Mouse (Mus musculus): ENCODE results near the gene Kcnh4. TPM values are rescaled to one million over a fixed set of nuclear protein-coding genes. Genes with fewer than 3 reads are reported as not detected.
A peak's percentile ranks its signal among the peaks of the same experiment; 100 is the strongest.

The Kcnh4 gene
- polyA plus RNA-seq, 1 experiment from 2014 or later, result not detected

GRCm38 (mm10) chr11:100721776-100722492, 37.8 kb downstream of the Kcnh4 start:
- H3K9me3 ChIP-seq (replicated peaks), result no peaks in the 10 kb centered on the region
- WGBS, result 81% methylated on average over 8 of the region's 8 CpGs
- no peak for DNase-seq (ENCODE audit: low spot score)
- H3K27ac ChIP-seq, result 0 out of 2 replicates have a peak overlapping the region, but pooled peaks have one; percentile 19
- H3K4me3 ChIP-seq, result no peak overlapping the region
- H3K27me3 ChIP-seq (ENCODE audit: low read depth, poor library complexity, severe bottlenecking), result no peaks in the 10 kb centered on the region
- peaks cover 34% of the 10 kb centered on the region for H3K4me1 ChIP-seq
- H3K36me3 ChIP-seq, result peaks cover 36% of the 10 kb centered on the region

DNA sequence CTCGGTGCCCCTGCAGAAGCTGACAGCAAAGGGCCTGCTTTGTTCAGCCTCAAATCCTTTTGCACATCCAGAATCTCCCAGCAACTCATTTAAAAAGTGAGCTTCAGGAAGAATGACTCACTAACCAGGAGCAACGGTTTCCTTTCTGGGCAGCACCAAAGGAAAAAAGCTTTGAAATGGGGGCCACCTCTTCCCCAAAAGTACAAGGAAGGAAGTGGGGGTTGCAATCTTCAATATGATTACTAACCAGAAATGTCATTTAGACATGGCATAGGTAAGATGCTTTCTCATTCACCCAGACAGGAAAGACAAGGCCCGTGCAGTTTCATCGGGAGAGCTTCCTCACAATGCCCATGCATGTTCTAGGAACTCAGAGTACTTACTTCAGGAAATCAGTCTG, 38.5 kb downstream of the Kcnh4 start:
- Histone ChIP-seq H3K9me3 (replicated peaks) (no peaks in the 10 kb centered on the region), H3K36me3 (peaks cover 42% of the 10 kb centered on the region), H3K27ac (no peak overlapping the region), H3K4me3 (no peak overlapping the region), H3K27me3 (ENCODE audit: low read depth, poor library complexity, severe bottlenecking) (no peaks in the 10 kb centered on the region), H3K4me1 (peaks cover 34% of the 10 kb centered on the region)
- DNase-seq (ENCODE audit: low spot score), result no peak
- 82% methylated on average over 4 of the region's 4 CpGs for WGBS

GRCm38 (mm10) chr11:100720345-100720744, 39.4 kb downstream of the Kcnh4 start:
- WGBS, result 82% methylated on average over 5 of the region's 5 CpGs
- Histone ChIP-seq H3K27ac (0 out of 2 replicates have a peak overlapping the region, but pooled peaks have one; percentile 14), H3K36me3 (peaks cover 50% of the 10 kb centered on the region), H3K4me1 (peaks cover 35% of the 10 kb centered on the region), H3K9me3 (replicated peaks) (no peaks in the 10 kb centered on the region), H3K4me3 (no peak overlapping the region), H3K27me3 (ENCODE audit: low read depth, poor library complexity, severe bottlenecking) (no peaks in the 10 kb centered on the region)
- DNase-seq (ENCODE audit: low spot score), result no peak

GRCm38 (mm10) chr11:100719893-100720292, 39.8 kb downstream of the Kcnh4 start:
- H3K4me1 ChIP-seq, result peaks cover 32% of the 10 kb centered on the region
- no peaks in the 10 kb centered on the region for H3K27me3 ChIP-seq (ENCODE audit: low read depth, poor library complexity, severe bottlenecking)
- no peak overlapping the region for H3K27ac ChIP-seq
- 90% methylated on average over 11 of the region's 11 CpGs for WGBS
- DNase-seq (ENCODE audit: low spot score), result no peak
- H3K36me3 ChIP-seq, result peaks cover 53% of the 10 kb centered on the region
- no peaks in the 10 kb centered on the region for H3K9me3 ChIP-seq (replicated peaks)
- no peak overlapping the region for H3K4me3 ChIP-seq

DNA sequence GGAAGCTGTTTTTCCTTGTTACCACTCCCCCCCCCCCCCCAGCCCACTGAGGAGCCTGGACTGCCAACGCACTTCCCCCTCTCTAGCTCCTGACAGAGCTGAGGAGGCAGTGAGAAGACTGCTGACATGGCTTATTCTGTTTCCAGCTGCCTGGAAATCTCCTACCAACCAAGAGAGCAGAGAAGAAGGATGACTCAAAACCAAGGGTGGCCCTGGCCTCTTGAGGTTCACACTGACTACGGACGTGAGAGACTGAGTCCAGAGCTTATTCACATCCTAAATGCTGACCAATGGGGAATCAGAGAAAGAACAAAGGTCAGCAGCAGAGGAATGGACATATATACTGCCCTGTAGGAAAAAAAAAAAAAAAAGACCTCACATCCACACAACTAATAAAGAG, 40.4 kb downstream of the Kcnh4 start:
- WGBS, result 89% methylated on average over 3 of the region's 3 CpGs
- Histone ChIP-seq H3K27ac (no peak overlapping the region), H3K9me3 (replicated peaks) (no peaks in the 10 kb centered on the region), H3K27me3 (ENCODE audit: low read depth, poor library complexity, severe bottlenecking) (no peaks in the 10 kb centered on the region), H3K4me3 (no peak overlapping the region), H3K36me3 (peaks cover 58% of the 10 kb centered on the region), H3K4me1 (peaks cover 32% of the 10 kb centered on the region)
- no peak for DNase-seq (ENCODE audit: low spot score)

DNA sequence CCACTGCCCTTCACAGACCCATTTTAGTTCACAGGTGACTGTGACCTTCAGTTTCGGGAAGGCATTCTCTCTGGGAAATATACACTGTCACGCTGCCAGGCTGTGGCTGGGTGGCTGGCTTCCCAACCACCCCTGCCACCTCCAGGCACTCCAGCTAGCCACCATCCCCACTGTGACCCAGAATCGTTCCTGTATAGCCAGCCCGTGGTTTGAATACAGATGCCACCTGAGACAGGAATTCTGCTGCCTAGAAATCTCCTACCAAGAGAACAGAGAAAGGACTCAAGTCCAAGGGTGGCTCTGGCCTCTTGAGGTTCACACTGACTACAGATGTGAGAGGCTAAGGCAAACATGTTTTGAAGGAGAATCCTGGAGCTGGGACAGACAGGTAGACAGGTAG, 40.9 kb downstream of the Kcnh4 start:
- peaks cover 34% of the 10 kb centered on the region for H3K4me1 ChIP-seq
- peaks cover 58% of the 10 kb centered on the region for H3K36me3 ChIP-seq
- DNase-seq (ENCODE audit: low spot score), result no peak
- no peak overlapping the region for H3K4me3 ChIP-seq
- no peak overlapping the region for H3K27ac ChIP-seq
- no peaks in the 10 kb centered on the region for H3K9me3 ChIP-seq (replicated peaks)
- H3K27me3 ChIP-seq (ENCODE audit: low read depth, poor library complexity, severe bottlenecking), result no peaks in the 10 kb centered on the region
- WGBS, result 93% methylated on average over 4 of the region's 4 CpGs

GRCm38 (mm10) chr11:100718462-100718861, 41.3 kb downstream of the Kcnh4 start:
- no peaks in the 10 kb centered on the region for H3K27me3 ChIP-seq (ENCODE audit: low read depth, poor library complexity, severe bottlenecking)
- H3K36me3 ChIP-seq, result peaks cover 58% of the 10 kb centered on the region
- H3K4me1 ChIP-seq, result peaks cover 38% of the 10 kb centered on the region
- no peaks in the 10 kb centered on the region for H3K9me3 ChIP-seq (replicated peaks)
- no peak for DNase-seq (ENCODE audit: low spot score)
- H3K27ac ChIP-seq, result no peak overlapping the region
- whole genome bisulfite sequencing, result 92% methylated on average over 7 of the region's 7 CpGs
- no peak overlapping the region for H3K4me3 ChIP-seq

DNA sequence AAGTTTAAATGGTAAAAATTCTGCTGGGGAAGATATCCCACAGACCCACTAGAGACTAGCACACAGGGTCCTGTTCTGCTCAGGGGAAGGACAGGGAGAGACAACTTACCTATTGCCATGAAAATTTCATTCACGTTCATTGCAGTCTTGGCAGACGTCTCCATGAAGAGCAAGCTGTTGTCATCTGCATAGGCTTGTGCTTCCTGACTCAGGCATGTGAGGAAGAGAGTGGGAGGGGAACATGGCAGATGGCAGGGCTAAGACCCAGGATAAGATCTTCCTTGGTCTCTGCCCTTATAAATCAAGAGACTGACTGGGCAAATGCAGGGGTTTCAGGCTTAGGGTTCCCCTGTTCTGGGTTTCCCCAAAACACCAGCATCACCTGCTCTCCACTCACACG, 43.1 kb downstream of the Kcnh4 start:
- 92% methylated on average over 3 of the region's 3 CpGs for WGBS
- DNase-seq (ENCODE audit: low spot score), result no peak
- peaks cover 58% of the 10 kb centered on the region for H3K36me3 ChIP-seq

DNA sequence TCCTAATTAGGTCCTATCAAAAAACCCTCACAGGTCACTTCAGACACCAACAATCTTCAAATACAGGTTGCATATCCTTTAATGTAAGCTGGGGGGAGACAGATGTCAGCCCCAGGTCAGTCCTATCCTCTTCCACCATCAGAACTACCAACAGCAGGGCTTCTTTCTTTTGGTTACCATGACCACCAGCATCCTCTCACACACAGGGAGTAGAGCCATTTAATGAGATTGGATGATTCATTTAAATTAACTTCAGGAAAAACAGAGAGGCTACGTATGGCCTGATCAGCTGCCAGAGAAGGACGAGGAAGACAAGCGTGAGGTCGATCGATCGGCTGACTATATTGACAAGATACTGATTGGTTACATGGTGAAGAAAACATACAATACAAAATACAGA, 44.8 kb downstream of the Kcnh4 start:
- Histone ChIP-seq H3K4me1 (peaks cover 53% of the 10 kb centered on the region), H3K36me3 (peaks cover 67% of the 10 kb centered on the region), H3K9me3 (replicated peaks) (no peaks in the 10 kb centered on the region), H3K27ac (no peak overlapping the region), H3K27me3 (ENCODE audit: low read depth, poor library complexity, severe bottlenecking) (no peaks in the 10 kb centered on the region), H3K4me3 (no peak overlapping the region)
- DNase-seq (ENCODE audit: low spot score), result no peak
- 91% methylated on average over 6 of the region's 6 CpGs for WGBS

More for the DNA sequence above, 43.1 kb downstream of the Kcnh4 start:
- Histone ChIP-seq H3K4me3 (no peak overlapping the region), H3K9me3 (replicated peaks) (no peaks in the 10 kb centered on the region), H3K27ac (no peak overlapping the region), H3K4me1 (peaks cover 45% of the 10 kb centered on the region), H3K27me3 (ENCODE audit: low read depth, poor library complexity, severe bottlenecking) (no peaks in the 10 kb centered on the region)

DNA sequence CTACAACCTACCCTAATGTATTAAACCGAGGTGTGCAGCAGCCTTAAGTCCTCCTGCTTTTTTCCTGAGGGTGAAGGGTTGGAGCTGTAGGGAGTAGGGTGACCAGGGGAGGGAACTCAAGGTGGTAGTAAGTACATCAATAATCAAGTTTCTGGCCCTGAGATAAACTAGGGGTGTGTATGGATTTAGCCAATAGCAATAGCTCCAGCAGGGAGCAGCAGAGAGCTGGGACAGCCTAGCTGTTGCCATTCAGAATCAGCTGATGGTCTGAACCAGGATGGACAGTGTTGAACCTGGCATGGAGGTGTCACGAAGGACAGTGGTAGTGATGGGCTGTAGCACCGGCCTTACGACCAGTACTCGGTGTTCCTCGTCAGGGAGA, 45.2 kb downstream of the Kcnh4 start:
- peaks cover 67% of the 10 kb centered on the region for H3K36me3 ChIP-seq
- whole genome bisulfite sequencing, result 37% methylated on average over 6 of the region's 6 CpGs
- peak overlapping the region; percentile 99 for H3K27ac ChIP-seq
- H3K9me3 ChIP-seq (replicated peaks), result no peaks in the 10 kb centered on the region
- H3K27me3 ChIP-seq (ENCODE audit: low read depth, poor library complexity, severe bottlenecking), result no peaks in the 10 kb centered on the region
- DNase-seq (ENCODE audit: low spot score), result peak; percentile 79
- peak overlapping the region; percentile 43 for H3K4me3 ChIP-seq
- H3K4me1 ChIP-seq, result peaks cover 51% of the 10 kb centered on the region

- peaks cover 51% of the 10 kb centered on the region for H3K4me1 ChIP-seq
- H3K4me3 ChIP-seq, result peak within 1 kb of the TSS; percentile 97
- H3K27me3 ChIP-seq (ENCODE audit: low read depth, poor library complexity, severe bottlenecking), result no peaks in the 10 kb centered on the region
- H3K9me3 ChIP-seq (replicated peaks), result no peaks in the 10 kb centered on the region
- peaks cover 67% of the 10 kb centered on the region for H3K36me3 ChIP-seq
- peak; percentile 74 for DNase-seq (ENCODE audit: low spot score)
- 2% methylated on average over 38 of the region's 38 CpGs for whole genome bisulfite sequencing
- peak within 1 kb of the TSS; percentile 99 for H3K27ac ChIP-seq
Observed at GRCm38 (mm10) chr11:100713735-100714533, 45.8 kb downstream of the Kcnh4 start, which contains the start of gene Hspb9. Hspb9 (plus strand) TSS chr11:100713850.

DNA sequence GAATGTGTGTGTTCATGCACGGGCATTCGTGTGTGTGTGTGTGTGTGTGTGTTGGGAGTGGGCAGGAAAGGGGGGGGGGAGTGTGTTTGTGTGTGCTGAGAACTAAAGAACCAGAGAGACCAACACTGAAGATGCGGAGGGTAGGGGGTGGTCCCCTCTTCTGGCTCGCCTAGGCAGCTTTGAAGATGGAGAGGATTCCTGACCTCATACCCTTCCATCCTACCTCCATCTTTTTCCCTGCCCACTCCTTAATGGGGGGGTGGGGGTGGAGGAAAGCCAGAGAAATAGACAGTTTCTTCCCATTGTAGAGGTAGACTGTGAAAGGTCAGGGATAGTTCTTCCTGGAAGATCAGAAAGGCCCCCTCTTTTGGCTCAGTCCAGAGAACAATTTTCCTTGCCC, 46.6 kb downstream of the Kcnh4 start:
- 69% methylated on average over 4 of the region's 4 CpGs for WGBS
- H3K4me1 ChIP-seq, result peaks cover 51% of the 10 kb centered on the region
- peaks cover 67% of the 10 kb centered on the region for H3K36me3 ChIP-seq
- no peaks in the 10 kb centered on the region for H3K27me3 ChIP-seq (ENCODE audit: low read depth, poor library complexity, severe bottlenecking)
- no peaks in the 10 kb centered on the region for H3K9me3 ChIP-seq (replicated peaks)
- peak overlapping the region; percentile 43 for H3K4me3 ChIP-seq
- peak overlapping the region; percentile 99 for H3K27ac ChIP-seq
- DNase-seq (ENCODE audit: low spot score), result no peak
